ENCODE assay signal across 8 mouse cellular contexts in genomic region chr8:70658897-70659603, GRCm38 (mm10). TPM values are rescaled to one million over a fixed set of nuclear protein-coding genes. Genes with fewer than 3 reads are reported as not detected.
DNase-seq lines count a peak whose midpoint lies in the region; ATAC-seq lines count a peak whose summit lies in the region.

No protein-coding gene starts in this region.

- H3K4me3 ChIP-seq in lung, embryonic 16.5 days (ENCODE audit: low read length): peak overlapping the region; percentile 82
- H3K4me3 ChIP-seq in embryonic facial prominence, embryonic 14.5 days (ENCODE audit: low read depth, low read length): peak overlapping the region; percentile 80
- peak overlapping the region; percentile 77 for H3K4me3 ChIP-seq in kidney, embryonic 15.5 days (replicated peaks)
- H3K4me3 ChIP-seq in midbrain, embryonic 15.5 days: peak overlapping the region; percentile 87

- peak overlapping the region; percentile 92 for H3K9ac ChIP-seq in lung, embryonic 16.5 days (ENCODE audit: low read length)
- peak overlapping the region; percentile 85 for H3K9ac ChIP-seq in embryonic facial prominence, embryonic 14.5 days (ENCODE audit: low read depth, low read length)
- peak overlapping the region; percentile 70 for H3K9ac ChIP-seq in kidney, embryonic 15.5 days
- peak overlapping the region; percentile 72 for H3K9ac ChIP-seq in midbrain, embryonic 15.5 days

- peak overlapping the region; percentile 86 for H3K27ac ChIP-seq in lung, embryonic 16.5 days (ENCODE audit: low read length)
- H3K27ac ChIP-seq in embryonic facial prominence, embryonic 14.5 days (replicated peaks; ENCODE audit: low read depth, low read length): peak overlapping the region; percentile 74
- H3K27ac ChIP-seq in kidney, embryonic 15.5 days: peak overlapping the region; percentile 91
- H3K27ac ChIP-seq in midbrain, embryonic 15.5 days: peak overlapping the region; percentile 59

- no peak for DNase-seq in lung, postnatal 14 days
- peak; percentile 26 for DNase-seq in embryonic facial prominence, embryonic 14.5 days (ENCODE audit: low spot score)
- DNase-seq in yolk sac, embryonic 10.5 days (ENCODE audit: low spot score): no peak
- no peak for DNase-seq in T-cell, adult 2 months (ENCODE audit: low spot score)
- no peak for DNase-seq in spleen, postnatal 10 days (ENCODE audit: low spot score in 2 of 2)

- H3K4me1 ChIP-seq in lung, embryonic 16.5 days (replicated peaks; ENCODE audit: control insufficient read depth, insufficient read depth, low read length): peaks cover 13% of the 10 kb centered on the region
- peaks cover 6% of the 10 kb centered on the region; the same call in 1 of the 2 replicates for H3K4me1 ChIP-seq in embryonic facial prominence, embryonic 14.5 days (ENCODE audit: control insufficient read depth, insufficient read depth, low read length)
- peaks cover 39% of the 10 kb centered on the region for H3K4me1 ChIP-seq in kidney, embryonic 15.5 days
- H3K4me1 ChIP-seq in midbrain, embryonic 15.5 days: peaks cover 25% of the 10 kb centered on the region

- peak overlapping the region; percentile 89 for H3K4me2 ChIP-seq in lung, embryonic 16.5 days (ENCODE audit: low read depth, low read length)
- peak overlapping the region; percentile 88 for H3K4me2 ChIP-seq in embryonic facial prominence, embryonic 14.5 days (ENCODE audit: low read depth, low read length)
- H3K4me2 ChIP-seq in kidney, embryonic 15.5 days: peak overlapping the region; percentile 85
- H3K4me2 ChIP-seq in midbrain, embryonic 15.5 days: peak overlapping the region; percentile 94

- ATAC-seq in lung, embryonic 16.5 days (ENCODE audit: low read depth): peak; percentile 32
- no peak; the same call in 1 of the 2 replicates for ATAC-seq in embryonic facial prominence, embryonic 14.5 days (ENCODE audit: low read depth)
- peak; percentile 62 for ATAC-seq in kidney, embryonic 15.5 days (replicated peaks; ENCODE audit: low FRiP score)
- ATAC-seq in midbrain, embryonic 15.5 days (replicated peaks): peak; percentile 57

- H3K27me3 ChIP-seq in lung, embryonic 16.5 days (ENCODE audit: control insufficient read depth, insufficient read depth, low read depth, low read length): no peaks in the 10 kb centered on the region
- H3K27me3 ChIP-seq in embryonic facial prominence, embryonic 14.5 days (replicated peaks; ENCODE audit: control insufficient read depth, insufficient read depth, low read length): no peaks in the 10 kb centered on the region
- no peaks in the 10 kb centered on the region for H3K27me3 ChIP-seq in kidney, embryonic 15.5 days
- H3K27me3 ChIP-seq in midbrain, embryonic 15.5 days (replicated peaks): no peaks in the 10 kb centered on the region

- H3K36me3 ChIP-seq in lung, embryonic 16.5 days (ENCODE audit: control insufficient read depth, insufficient read depth, low read length): peaks cover 19% of the 10 kb centered on the region
- peaks cover 31% of the 10 kb centered on the region for H3K36me3 ChIP-seq in embryonic facial prominence, embryonic 14.5 days (ENCODE audit: control insufficient read depth, insufficient read depth, low read length)
- H3K36me3 ChIP-seq in kidney, embryonic 15.5 days: peaks cover 31% of the 10 kb centered on the region
- H3K36me3 ChIP-seq in midbrain, embryonic 15.5 days (replicated peaks): no peaks in the 10 kb centered on the region

- no peaks in the 10 kb centered on the region for H3K9me3 ChIP-seq in lung, embryonic 16.5 days (ENCODE audit: control insufficient read depth, low read length)
- no peaks in the 10 kb centered on the region for H3K9me3 ChIP-seq in embryonic facial prominence, embryonic 14.5 days (ENCODE audit: control insufficient read depth, low read length)
- H3K9me3 ChIP-seq in kidney, embryonic 15.5 days (replicated peaks): no peaks in the 10 kb centered on the region
- no peaks in the 10 kb centered on the region for H3K9me3 ChIP-seq in midbrain, embryonic 15.5 days

- WGBS in lung, embryonic 16.5 days: under 1% methylated on average over 31 of the region's 31 CpGs
- WGBS in embryonic facial prominence, embryonic 14.5 days: 2% methylated on average over 26 of the region's 31 CpGs
- WGBS in kidney, embryonic 15.5 days: under 1% methylated on average over 31 of the region's 31 CpGs
- under 1% methylated on average over 31 of the region's 31 CpGs for WGBS in midbrain, embryonic 15.5 days

RNA-seq across cellular contexts. Expression of gene Pgpep1, which starts 1.1 kb away (rescaled TPM):
- 43.6 and 46.7 TPM in 2 replicates for polyA plus RNA-seq in lung, embryonic 16.5 days (2015; fragmentation: Nextera tagmentation; extraction: Ambion mirVana)
- polyA plus RNA-seq in embryonic facial prominence, embryonic 14.5 days (2014; fragmentation: Nextera tagmentation; extraction: Ambion mirVana): 59.8 and 62.7 TPM in 2 replicates
- 65.5 and 75.3 TPM in 2 replicates for polyA plus RNA-seq in kidney, embryonic 15.5 days (2015; fragmentation: Nextera tagmentation; extraction: Ambion mirVana)
- polyA plus RNA-seq in midbrain, embryonic 15.5 days (2015; fragmentation: Nextera tagmentation; extraction: Ambion mirVana): 70.1 and 74.5 TPM in 2 replicates

RNA-seq across cellular contexts. Expression of gene Lsm4, which starts 14.0 kb away (rescaled TPM):
- 197 and 214 TPM in 2 replicates for polyA plus RNA-seq in lung, embryonic 16.5 days (2015; fragmentation: Nextera tagmentation; extraction: Ambion mirVana)
- 199 and 223 TPM in 2 replicates for polyA plus RNA-seq in embryonic facial prominence, embryonic 14.5 days (2014; fragmentation: Nextera tagmentation; extraction: Ambion mirVana)
- 291 and 295 TPM in 2 replicates for polyA plus RNA-seq in kidney, embryonic 15.5 days (2015; fragmentation: Nextera tagmentation; extraction: Ambion mirVana)
- 175 and 193 TPM in 2 replicates for polyA plus RNA-seq in midbrain, embryonic 15.5 days (2015; fragmentation: Nextera tagmentation; extraction: Ambion mirVana)

RNA-seq across cellular contexts. Expression of gene Gdf15, which starts 26.8 kb away (rescaled TPM):
- polyA plus RNA-seq in lung, embryonic 16.5 days (2015; fragmentation: Nextera tagmentation; extraction: Ambion mirVana): 0.45 and 0.60 TPM in 2 replicates
- 0.28 and 0.29 TPM in 2 replicates for polyA plus RNA-seq in embryonic facial prominence, embryonic 14.5 days (2014; fragmentation: Nextera tagmentation; extraction: Ambion mirVana)
- polyA plus RNA-seq in kidney, embryonic 15.5 days (2015; fragmentation: Nextera tagmentation; extraction: Ambion mirVana): 0.46 and 0.77 TPM in 2 replicates
- 0.13 and 0.19 TPM in 2 replicates for polyA plus RNA-seq in midbrain, embryonic 15.5 days (2015; fragmentation: Nextera tagmentation; extraction: Ambion mirVana)

RNA-seq across cellular contexts. Expression of gene Jund, which starts 39.7 kb away (rescaled TPM):
- polyA plus RNA-seq in lung, embryonic 16.5 days (2015; fragmentation: Nextera tagmentation; extraction: Ambion mirVana): 26.2 and 28.8 TPM in 2 replicates
- 103 and 121 TPM in 2 replicates for polyA plus RNA-seq in embryonic facial prominence, embryonic 14.5 days (2014; fragmentation: Nextera tagmentation; extraction: Ambion mirVana)
- polyA plus RNA-seq in kidney, embryonic 15.5 days (2015; fragmentation: Nextera tagmentation; extraction: Ambion mirVana): 59.9 and 68.1 TPM in 2 replicates
- 83.0 and 94.4 TPM in 2 replicates for polyA plus RNA-seq in midbrain, embryonic 15.5 days (2015; fragmentation: Nextera tagmentation; extraction: Ambion mirVana)

RNA-seq across cellular contexts. Expression of gene Lrrc25, which starts 43.1 kb away (rescaled TPM):
- 2.0 and 3.2 TPM in 2 replicates for polyA plus RNA-seq in lung, embryonic 16.5 days (2015; fragmentation: Nextera tagmentation; extraction: Ambion mirVana)
- 1.8 and 2.3 TPM in 2 replicates for polyA plus RNA-seq in embryonic facial prominence, embryonic 14.5 days (2014; fragmentation: Nextera tagmentation; extraction: Ambion mirVana)
- polyA plus RNA-seq in kidney, embryonic 15.5 days (2015; fragmentation: Nextera tagmentation; extraction: Ambion mirVana): 2.5 TPM in 2 replicates
- 1.2 and 1.6 TPM in 2 replicates for polyA plus RNA-seq in midbrain, embryonic 15.5 days (2015; fragmentation: Nextera tagmentation; extraction: Ambion mirVana)
